Mouse (Mus musculus) spleen, postnatal 0 days (tissue): Measurements from ENCODE around the gene Klra10. TPM values are rescaled to one million over a fixed set of nuclear protein-coding genes. Genes with fewer than 3 reads are reported as not detected.

Source experiments
- polyA plus RNA-seq: library from polyadenylated mRNA; unstranded; fragments of >200 nt; fragmentation: Nextera tagmentation; extraction: Ambion mirVana; gene quantifications from 2 replicates; pipeline ENCODE4 v1.2.1, GENCODE M21; 2015

Gene Klra10
- polyA plus RNA-seq = not detected in 2 replicates

DNA sequence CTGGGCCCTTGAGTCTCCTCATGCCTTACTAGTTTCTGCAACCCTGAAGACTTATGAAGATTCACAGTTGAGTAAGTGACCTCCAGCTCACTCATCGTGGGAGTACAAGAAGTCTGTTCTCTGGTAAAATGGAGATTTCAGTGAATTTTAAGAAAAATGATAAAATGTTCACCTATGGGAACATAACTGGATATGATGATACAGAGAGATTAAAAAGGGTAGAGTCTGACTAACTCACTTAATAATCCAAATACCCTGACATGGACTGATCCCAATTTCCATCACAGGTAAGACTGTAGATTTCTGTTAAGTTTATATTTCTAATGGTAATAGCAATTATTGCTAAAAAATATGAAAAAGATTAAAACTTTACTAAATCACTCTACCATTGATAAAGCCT lies at the start of gene Klra10:
Gene Klra10, minus strand, starts transcription at position 101 of the 400 bp plus-strand sequence.

DNA sequence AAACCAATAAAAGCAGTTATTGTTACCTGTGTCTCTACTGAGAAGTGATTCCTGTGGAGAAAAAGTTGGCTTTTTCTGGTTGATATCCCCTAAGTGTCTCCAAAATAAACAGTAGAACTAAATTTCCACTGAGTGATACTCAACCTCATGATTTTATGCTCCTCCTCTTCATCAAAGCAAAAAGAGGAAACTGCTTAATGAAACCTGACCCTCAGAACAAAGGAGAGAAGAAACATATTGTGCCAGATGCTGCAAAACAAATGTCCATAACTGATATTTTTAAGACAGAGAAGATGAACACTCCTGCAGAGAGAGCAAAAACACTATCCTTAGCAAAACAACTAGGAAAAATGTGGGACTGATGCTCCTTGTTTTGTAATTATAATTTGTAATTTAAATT lies 48.5 kb downstream of the Klra10 start, which contains the start of gene Klra7:
Gene Klra7, minus strand, starts transcription at position 101 of the 400 bp plus-strand sequence.

Other genes with a start within 250 kb of the Klra10 start
- not detected in 2 replicates for gene Klra4, start 214.7 kb downstream of the Klra10 start, polyA plus RNA-seq
- gene Klra8, start 152.0 kb downstream of the Klra10 start, polyA plus RNA-seq = not detected in 2 replicates
- gene Klra9, start 88.8 kb downstream of the Klra10 start, polyA plus RNA-seq = not detected in 2 replicates
- not detected in 2 replicates for gene Klra7, start 48.6 kb downstream of the Klra10 start, polyA plus RNA-seq
- not detected in 2 replicates for gene Klra3, start 55.6 kb upstream of the Klra10 start, polyA plus RNA-seq
- not detected in 2 replicates for gene Klra1, start 104.9 kb upstream of the Klra10 start, polyA plus RNA-seq